ENCODE assay signal across 8 mouse cellular contexts in genomic region chr14:33250215-33250939, GRCm38 (mm10). TPM values are rescaled to one million over a fixed set of nuclear protein-coding genes. Genes with fewer than 3 reads are reported as not detected.
DNase-seq lines count a peak whose midpoint lies in the region; ATAC-seq lines count a peak whose summit lies in the region.

No protein-coding gene starts in this region.

- H3K4me3 ChIP-seq in embryonic facial prominence, embryonic 12.5 days, result peak overlapping the region; percentile 34
- H3K4me3 ChIP-seq in heart, embryonic 12.5 days, result peak overlapping the region; percentile 43
- H3K4me3 ChIP-seq in kidney, embryonic 16.5 days (ENCODE audit: low read length), result peak overlapping the region; percentile 42

- DNase-seq in urinary bladder, adult 2 months (ENCODE audit: low spot score), result peak; percentile 25
- DNase-seq in urinary bladder, postnatal 4 days (ENCODE audit: low spot score in 2 of 2), result no peak
- DNase-seq in lung, postnatal 36 days, result peak; percentile 47
- DNase-seq in splenic B cell, adult 2 months (ENCODE audit: low read depth, low spot score), result peak; percentile 6
- DNase-seq in frontal cortex, postnatal 36 days (ENCODE audit: low spot score in 2 of 2), result no peak

- H3K4me2 ChIP-seq in embryonic facial prominence, embryonic 12.5 days (replicated peaks), result peak overlapping the region; percentile 80
- H3K4me2 ChIP-seq in heart, embryonic 12.5 days, result peak overlapping the region; percentile 78
- H3K4me2 ChIP-seq in kidney, embryonic 16.5 days (replicated peaks; ENCODE audit: low read depth, low read length), result peak overlapping the region; percentile 79

- H3K27ac ChIP-seq in embryonic facial prominence, embryonic 12.5 days, result no peak overlapping the region
- H3K27ac ChIP-seq in heart, embryonic 12.5 days (ENCODE audit: poor library complexity, severe bottlenecking), result no peak overlapping the region
- no peak overlapping the region for H3K27ac ChIP-seq in kidney, embryonic 16.5 days (ENCODE audit: low read length)

- H3K9me3 ChIP-seq in embryonic facial prominence, embryonic 12.5 days, result no peaks in the 10 kb centered on the region
- no peaks in the 10 kb centered on the region for H3K9me3 ChIP-seq in heart, embryonic 12.5 days (replicated peaks)
- H3K9me3 ChIP-seq in kidney, embryonic 16.5 days (ENCODE audit: low read length), result no peaks in the 10 kb centered on the region

- H3K4me1 ChIP-seq in embryonic facial prominence, embryonic 12.5 days, result peaks cover 14% of the 10 kb centered on the region; the same call in 1 of the 2 replicates
- peaks cover 16% of the 10 kb centered on the region for H3K4me1 ChIP-seq in heart, embryonic 12.5 days (replicated peaks)
- peaks cover 21% of the 10 kb centered on the region for H3K4me1 ChIP-seq in kidney, embryonic 16.5 days (ENCODE audit: insufficient read depth, low read length)

- no peaks in the 10 kb centered on the region for H3K36me3 ChIP-seq in embryonic facial prominence, embryonic 12.5 days
- no peaks in the 10 kb centered on the region for H3K36me3 ChIP-seq in heart, embryonic 12.5 days
- no peaks in the 10 kb centered on the region for H3K36me3 ChIP-seq in kidney, embryonic 16.5 days (ENCODE audit: insufficient read depth, low read length)
- H3K36me3 ChIP-seq in splenic B cell, adult 2 months (ENCODE audit: control insufficient read depth, insufficient read depth, low read length, poor library complexity, severe bottlenecking), result no peaks in the 10 kb centered on the region

- H3K9ac ChIP-seq in embryonic facial prominence, embryonic 12.5 days, result no peak overlapping the region
- H3K9ac ChIP-seq in heart, embryonic 12.5 days, result 0 out of 2 replicates have a peak overlapping the region, but pooled peaks have one; percentile 13
- peak overlapping the region; percentile 43 for H3K9ac ChIP-seq in kidney, embryonic 16.5 days (replicated peaks; ENCODE audit: low read length)

- ATAC-seq in embryonic facial prominence, embryonic 12.5 days (ENCODE audit: insufficient number of reproducible peaks, insufficient read depth, low FRiP score, low TSS enrichment), result 0 out of 2 replicates have a peak, but pooled peaks have one; percentile 56
- no peak for ATAC-seq in heart, embryonic 12.5 days (ENCODE audit: insufficient number of reproducible peaks, low FRiP score)
- ATAC-seq in kidney, embryonic 16.5 days (ENCODE audit: low FRiP score, low TSS enrichment), result peak; percentile 67

- WGBS in embryonic facial prominence, embryonic 12.5 days, result under 1% methylated on average over 30 of the region's 30 CpGs
- WGBS in heart, embryonic 12.5 days, result under 1% methylated on average over 30 of the region's 30 CpGs
- under 1% methylated on average over 30 of the region's 30 CpGs for WGBS in kidney, embryonic 16.5 days

- peaks cover 29% of the 10 kb centered on the region for H3K27me3 ChIP-seq in embryonic facial prominence, embryonic 12.5 days
- peaks cover 34% of the 10 kb centered on the region for H3K27me3 ChIP-seq in heart, embryonic 12.5 days (replicated peaks)
- peaks cover 3% of the 10 kb centered on the region; the same call in 1 of the 2 replicates for H3K27me3 ChIP-seq in kidney, embryonic 16.5 days (ENCODE audit: insufficient read depth, low read length)
- H3K27me3 ChIP-seq in splenic B cell, adult 2 months (ENCODE audit: control insufficient read depth, insufficient read depth, low read length, poor library complexity, severe bottlenecking), result no peaks in the 10 kb centered on the region

RNA-seq across cellular contexts. Expression of gene Arhgap22, which starts 36.6 kb away (rescaled TPM):
- polyA plus RNA-seq in urinary bladder, adult 2 months (2012; rRNA removed), result 16.9 and 20.5 TPM in 2 replicates
- polyA plus RNA-seq in embryonic facial prominence, embryonic 12.5 days (2016; fragmentation: Nextera tagmentation; extraction: Ambion mirVana), result 4.5 and 5.2 TPM in 2 replicates
- polyA plus RNA-seq in heart, embryonic 12.5 days (2016; fragmentation: Nextera tagmentation; extraction: Ambion mirVana), result 1.7 and 4.2 TPM in 2 replicates
- 2.7 and 3.7 TPM in 2 replicates for polyA plus RNA-seq in kidney, embryonic 16.5 days (2015; fragmentation: Nextera tagmentation; extraction: Ambion mirVana)

Comparison
In these comparisons a context has a peak if more than half of its experiments do, and no peak if none do; other contexts are left out.
1. DNase-seq: peak in urinary bladder, adult 2 months (single experiment), lung, postnatal 36 days (single experiment) and splenic B cell, adult 2 months (single experiment); none in urinary bladder, postnatal 4 days (0 of 2) and frontal cortex, postnatal 36 days (0 of 2).
2. Peak in every context shown above with its lines, with median percentiles within 50 percentile points of each other: H3K4me2 ChIP-seq and H3K4me3 ChIP-seq.